Mouse (Mus musculus) stomach, postnatal 0 days (tissue): ENCODE data around the gene Rpl32.

Source experiments
- CTCF ChIP-seq: IDR thresholded peaks from 2 replicates; pipeline ENCODE4 v1.5.1; 2016; ENCODE audit warnings: antibody characterized with exemption, low read depth, mild to moderate bottlenecking, moderate library complexity
- EP300 ChIP-seq: optimal IDR thresholded peaks from 2 replicates; pipeline ENCODE3; 2016; ENCODE audit warnings: antibody characterized with exemption

DNA sequence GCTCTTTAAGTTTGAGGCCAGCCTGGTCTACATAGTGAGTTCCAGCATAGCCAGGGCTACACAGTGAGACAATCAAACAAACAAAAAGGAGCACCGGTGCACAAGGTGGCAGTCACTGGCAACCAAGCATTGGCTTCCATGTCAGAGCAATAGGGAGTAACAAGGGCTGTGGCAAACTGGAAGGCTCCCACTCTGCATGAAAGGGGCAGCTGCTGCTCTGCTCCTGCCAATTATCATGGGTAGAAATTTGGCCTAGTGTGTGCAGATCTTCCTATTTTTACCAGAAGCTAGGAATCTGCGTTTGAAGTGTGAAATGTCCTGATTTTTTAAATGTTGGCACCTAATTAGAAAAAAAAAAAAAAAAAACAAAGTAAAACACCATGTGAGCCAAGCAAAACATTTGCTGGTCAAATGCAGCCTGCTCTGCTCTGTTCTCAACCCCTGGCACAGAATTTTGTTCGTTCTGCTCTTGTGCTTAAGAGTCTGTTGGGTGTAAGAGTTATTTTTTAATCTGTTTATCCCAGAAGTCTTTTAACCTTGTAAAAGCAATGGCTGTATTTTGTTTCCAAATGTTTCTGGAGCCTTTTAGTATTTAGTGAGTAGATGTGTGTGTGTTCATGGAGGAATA is 47.3 kb upstream of the Rpl32 start:
- TF ChIP-seq EP300 (no peak), CTCF (no peak)
